Mouse (Mus musculus): ENCODE measurements at regions not wholly inside any gene's neighbourhood (a gene's known extent, or its start where the extent isn't known, plus 50 kb on each side); places are given as distances from the start of the nearest gene placed in this dataset.

GRCm38 (mm10) chr9:61316442-61316841, 55.7 kb upstream of the Tle3 start:
- DNase-seq (ENCODE audit: extremely low read depth, low read depth) = no peak

GRCm38 (mm10) chr9:61319721-61320120, 52.4 kb upstream of the Tle3 start:
- no peak for DNase-seq (ENCODE audit: extremely low read depth, low read depth)

GRCm38 (mm10) chr9:61321314-61321713, 50.9 kb upstream of the Tle3 start:
- DNase-seq (ENCODE audit: extremely low read depth, low read depth) = no peak

GRCm38 (mm10) chr9:61321825-61322224, 50.3 kb upstream of the Tle3 start:
- DNase-seq (ENCODE audit: extremely low read depth, low read depth) = no peak

- DNase-seq (ENCODE audit: extremely low read depth, low read depth) = no peak
Measured at GRCm38 (mm10) chr9:61322333-61322732, 49.8 kb upstream of the Tle3 start.
